Mouse (Mus musculus): ENCODE results near the gene Gm765.

- TF ChIP-seq POLR2A (IDR thresholded peaks at IDR 0.05; ENCODE audit: insufficient read depth, low read depth, low read length): no peak
- TF ChIP-seq CTCF (IDR thresholded peaks at IDR 0.05): no peak
- TF ChIP-seq EP300 (IDR thresholded peaks at IDR 0.05; ENCODE audit: insufficient read depth, low read depth, low read length): no peak
Measured at GRCm38 (mm10) chr6:98307647-98308046, 34.9 kb downstream of the Gm765 start.

Data from heart, adult 2 months (tissue).